Mouse (Mus musculus): ENCODE measurements around the gene Fam53b.

- TF ChIP-seq CTCF (IDR thresholded peaks at IDR 0.05) (no peak), EP300 (IDR thresholded peaks at IDR 0.05) (peak; percentile 66)
Measured at GRCm38 (mm10) chr7:132814089-132814450, 384 bp upstream of the Fam53b start.

Measured in lung, postnatal 0 days (tissue).